Mouse (Mus musculus) C2C12 (cell line): ENCODE results near the gene Aqp11.

Experiments
- CEBPB ChIP-seq: IDR thresholded peaks from one replicate; pipeline ENCODE4 v1.6.1; 2011; ENCODE audit warnings: low read depth, mild to moderate bottlenecking, control low read depth, moderate library complexity
- CTCF ChIP-seq: IDR thresholded peaks from one replicate; pipeline ENCODE4 v1.5.1; 2011; ENCODE audit not compliant: control insufficient read depth, insufficient read depth, insufficient read length
- FOSL1 ChIP-seq: IDR thresholded peaks from one replicate; pipeline ENCODE4 v1.8.0; 2011; ENCODE audit warnings: mild to moderate bottlenecking, low read length; ENCODE audit not compliant: poor library complexity, insufficient read depth, severe bottlenecking
- MAX ChIP-seq: IDR thresholded peaks from one replicate; pipeline ENCODE4 v1.6.1; 2011; ENCODE audit warnings: mild to moderate bottlenecking, control low read depth
- MYOD1 ChIP-seq: IDR thresholded peaks from one replicate; pipeline ENCODE4 v1.6.1; 2011; ENCODE audit warnings: low read depth; ENCODE audit not compliant: control insufficient read depth, insufficient read length
- MYOG ChIP-seq: IDR thresholded peaks from one replicate; pipeline ENCODE4 v1.6.1; 2011; ENCODE audit not compliant: control insufficient read depth, insufficient read length; ENCODE audit errors: extremely low read depth
- USF1 ChIP-seq: IDR thresholded peaks from one replicate; pipeline ENCODE4 v1.6.1; 2011; ENCODE audit warnings: low read depth, mild to moderate bottlenecking, control low read depth, moderate library complexity

GRCm38 (mm10) chr7:97745299-97745698 is 7.2 kb upstream of the Aqp11 start:
- TF ChIP-seq MAX (no peak), CTCF (peak; percentile 27), FOSL1 (no peak), CEBPB (no peak), MYOD1 (no peak), USF1 (no peak), MYOG (no peak)
